Comparison of ENCODE assay signal across 24 mouse cellular contexts in the genomic region with DNA sequence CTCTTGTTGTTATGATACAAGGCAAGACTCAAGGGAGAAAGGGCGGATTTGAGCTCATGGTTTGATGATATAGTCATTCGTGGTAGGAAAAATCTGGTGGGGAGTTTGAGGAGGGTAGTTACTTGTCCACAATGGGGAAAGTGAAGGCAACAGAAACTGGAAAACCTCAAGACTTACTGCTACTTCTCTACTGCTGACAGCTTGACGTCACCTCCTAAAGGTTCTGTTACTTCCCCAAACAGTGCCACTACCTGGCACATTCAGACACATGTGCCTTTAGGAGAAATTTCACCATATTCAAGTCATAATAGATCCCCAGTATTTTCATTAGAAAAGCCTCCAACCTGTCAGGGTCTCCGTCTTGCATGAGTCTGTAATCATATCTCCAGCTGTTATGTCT.
"Had no signal": no experiment of that assay in that cellular context is flagged by ENCODE, and none has a peak within 500 bp of the region (broad histone marks: within the 10 kb centered on the region; RNA-seq: fewer than 3 reads in every experiment).

No protein-coding gene starts in this region.

- H3K4me1 ChIP-seq: heart, embryonic 10.5 days; heart, embryonic 12.5 days; intestine, embryonic 15.5 days; limb, embryonic 10.5 days; limb, embryonic 12.5 days; liver, embryonic 13.5 days had no signal

- H3K9ac ChIP-seq: heart, embryonic 12.5 days; hindbrain, embryonic 14.5 days; intestine, embryonic 15.5 days; limb, embryonic 12.5 days; liver, embryonic 13.5 days had no signal

- H3K27ac ChIP-seq: heart, embryonic 10.5 days; hindbrain, embryonic 14.5 days; intestine, embryonic 15.5 days; layer of hippocampus, adult 2 months; left cerebral cortex, adult 2 months; limb, embryonic 10.5 days; limb, embryonic 12.5 days; liver, embryonic 13.5 days had no signal

- ATAC-seq: hindbrain, embryonic 16.5 days; inflammation-experienced regulatory T-cells, adult 6 months; intestine, embryonic 15.5 days; intestine, postnatal 0 days had no signal

- H3K4me3 ChIP-seq: heart, embryonic 10.5 days; heart, embryonic 12.5 days; intestine, embryonic 15.5 days; layer of hippocampus, adult 2 months; left cerebral cortex, adult 2 months; limb, embryonic 10.5 days; limb, embryonic 12.5 days; liver, embryonic 13.5 days had no signal

- H3K9me3 ChIP-seq: heart, embryonic 10.5 days; heart, embryonic 12.5 days; intestine, embryonic 15.5 days; limb, embryonic 10.5 days; limb, embryonic 12.5 days; liver, embryonic 13.5 days had no signal

- H3K36me3 ChIP-seq: heart, embryonic 10.5 days; heart, embryonic 12.5 days; intestine, embryonic 15.5 days; limb, embryonic 10.5 days; limb, embryonic 12.5 days; liver, embryonic 13.5 days had no signal

- H3K4me2 ChIP-seq: heart, embryonic 12.5 days; hindbrain, embryonic 14.5 days; intestine, embryonic 15.5 days; limb, embryonic 12.5 days; liver, embryonic 11.5 days; liver, embryonic 13.5 days had no signal

- DNase-seq: gastrocnemius, postnatal 14 days; gastrocnemius, postnatal 36 days; heart, adult 18-20 months; heart, postnatal 10 days; heart, postnatal 4 days; kidney, adult 18-20 months; kidney, adult 8-10 months; kidney, postnatal 10 days; kidney, postnatal 25 days; kidney, postnatal 4 days; liver; liver, embryonic 13.5 days had no signal

- H3K27me3 ChIP-seq: heart, embryonic 12.5 days; intestine, embryonic 15.5 days; limb, embryonic 12.5 days; liver, embryonic 13.5 days had no signal
